Mouse (Mus musculus) gonadal fat pad, adult 2 months (tissue): ENCODE measurements around the gene Creb3. TPM values are rescaled to one million over a fixed set of nuclear protein-coding genes. Genes with fewer than 3 reads are reported as not detected.
"Not testable (repeated sequence)": the region's sequence is repeated elsewhere in the genome, so short reads cannot be mapped to it uniquely, and the experiment has no call there.

Experiments used
- DNase-seq: peaks from one replicate; pipeline ENCODE4 v3.0.0-alpha.2; 2012; ENCODE audit warnings: low read depth
- polyA plus RNA-seq: library from polyadenylated mRNA; depleted of rRNA; stranded (reverse); fragments of >200 nt; gene quantifications from 2 replicates; pipeline ENCODE4 v1.2.3, GENCODE M21; 2012; rRNA removed

Gene Creb3
- polyA plus RNA-seq = 58.2 and 96.1 TPM in 2 replicates

- peak; percentile 85 for DNase-seq
Observed at GRCm38 (mm10) chr4:43561997-43562768, at the start of gene Creb3, which contains the start of gene Tln1. Gene Creb3, plus strand, starts transcription at chr4:43562332. Gene Tln1, minus strand, starts transcription at chr4:43562691.

DNA sequence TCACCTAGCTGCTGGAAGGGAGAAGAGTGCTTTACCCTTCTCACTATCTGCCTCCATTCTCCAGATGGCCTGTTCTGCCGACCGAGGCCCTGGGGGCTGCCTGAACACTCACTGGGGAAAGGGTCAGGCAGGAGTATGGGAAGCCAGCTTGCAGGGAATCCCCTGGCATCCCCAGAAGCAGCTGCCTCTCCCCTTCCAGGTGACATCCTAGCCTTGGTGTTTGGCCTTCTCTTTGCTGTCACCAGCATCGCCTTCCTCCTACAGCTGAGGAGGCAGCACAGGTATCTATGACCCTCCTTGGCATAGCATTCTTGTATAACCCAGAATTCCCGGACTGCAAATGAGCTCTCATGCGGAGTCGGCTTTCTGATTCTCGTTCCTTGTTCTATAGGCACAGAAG is 49.5 kb upstream of the Creb3 start:
- DNase-seq = no peak

- no peak for DNase-seq
Observed at GRCm38 (mm10) chr4:43513300-43513699, 48.8 kb upstream of the Creb3 start.

GRCm38 (mm10) chr4:43513791-43514190 is 48.3 kb upstream of the Creb3 start:
- DNase-seq = no peak

- no peak for DNase-seq
Observed at GRCm38 (mm10) chr4:43515764-43516708, 46.1 kb upstream of the Creb3 start.

GRCm38 (mm10) chr4:43519551-43519950 is 42.6 kb upstream of the Creb3 start:
- DNase-seq = no peak

GRCm38 (mm10) chr4:43519956-43520355 is 42.2 kb upstream of the Creb3 start:
- DNase-seq = no peak

DNA sequence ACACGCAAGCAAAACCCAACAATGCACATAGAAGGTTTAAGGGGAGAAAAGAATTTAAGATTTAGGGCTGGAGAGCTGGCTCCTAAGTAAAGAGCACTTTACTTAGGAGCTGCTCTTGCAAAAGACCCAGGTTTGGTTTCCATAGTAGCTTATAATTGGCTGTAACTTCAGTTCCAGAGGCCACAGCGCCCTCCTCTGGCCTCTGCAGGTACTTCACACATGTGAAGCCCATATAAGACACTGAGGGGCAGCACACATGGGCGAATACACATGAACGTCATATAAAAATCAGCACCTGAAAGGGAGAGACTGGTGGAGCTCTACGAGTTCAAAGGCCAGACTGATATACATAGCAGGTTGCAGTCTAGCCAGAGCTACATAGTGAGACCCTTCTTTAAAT is 34.3 kb upstream of the Creb3 start:
- DNase-seq = no peak

DNA sequence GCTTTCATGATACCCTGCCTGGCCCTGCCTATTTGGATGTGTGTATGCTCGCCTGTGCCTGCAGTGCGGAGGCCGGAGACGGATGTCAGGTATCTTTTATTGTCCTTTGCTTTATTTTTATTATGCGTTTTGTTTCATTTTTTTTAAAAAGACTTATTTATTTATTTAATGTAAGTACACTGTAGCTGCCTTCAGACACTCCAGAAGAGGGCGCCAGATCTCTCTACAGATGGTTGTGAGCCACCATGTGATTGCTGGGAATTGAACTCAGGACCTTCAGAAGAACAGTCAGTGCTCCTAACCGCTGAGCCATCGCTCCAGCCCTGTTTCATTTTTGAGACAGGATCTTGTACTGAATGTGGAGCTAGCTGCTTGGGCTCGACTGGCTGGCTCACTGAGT is 33.6 kb upstream of the Creb3 start:
- no peak for DNase-seq

DNA sequence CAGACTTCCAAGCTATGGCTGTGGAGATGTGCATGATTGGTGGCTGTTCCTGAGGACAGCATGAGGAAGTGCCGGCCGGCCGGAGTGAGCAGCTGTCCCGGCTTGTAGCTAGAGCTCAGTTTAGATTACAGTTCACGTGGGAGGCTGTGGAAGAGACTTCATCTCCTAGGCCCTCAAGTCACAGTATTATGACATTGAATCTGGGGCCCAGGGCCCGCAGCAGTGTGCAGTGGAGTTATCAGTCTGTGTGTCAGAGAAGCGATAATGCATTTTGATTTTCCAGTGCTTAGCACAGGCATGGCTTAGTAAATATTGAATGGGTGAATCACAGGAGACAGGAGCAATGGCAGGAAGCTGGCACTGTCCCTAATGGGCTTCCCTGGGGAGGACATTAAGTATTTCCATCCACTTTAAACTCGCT is 32.0 kb upstream of the Creb3 start:
- DNase-seq = no peak

DNA sequence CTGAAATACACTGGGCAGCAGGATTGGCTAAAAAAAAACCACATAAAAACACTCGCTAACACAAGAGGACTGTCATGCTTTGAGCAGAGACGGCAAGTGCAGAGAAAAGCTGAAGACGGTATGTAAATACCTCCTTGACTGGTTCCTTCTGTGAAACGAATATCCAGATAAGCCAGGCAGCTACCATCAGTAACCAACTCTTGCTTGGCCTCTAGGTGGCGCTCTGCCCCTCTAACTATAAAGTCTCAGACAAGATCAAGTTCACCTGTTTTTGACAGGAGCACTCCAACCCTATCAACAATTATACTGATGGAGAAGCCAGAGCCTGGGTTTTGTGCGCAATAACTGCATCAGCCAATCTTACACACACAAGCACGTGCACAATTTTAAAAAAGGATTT is 31.6 kb upstream of the Creb3 start:
- DNase-seq = no peak

GRCm38 (mm10) chr4:43533270-43533669 is 28.9 kb upstream of the Creb3 start:
- DNase-seq = no peak

DNA sequence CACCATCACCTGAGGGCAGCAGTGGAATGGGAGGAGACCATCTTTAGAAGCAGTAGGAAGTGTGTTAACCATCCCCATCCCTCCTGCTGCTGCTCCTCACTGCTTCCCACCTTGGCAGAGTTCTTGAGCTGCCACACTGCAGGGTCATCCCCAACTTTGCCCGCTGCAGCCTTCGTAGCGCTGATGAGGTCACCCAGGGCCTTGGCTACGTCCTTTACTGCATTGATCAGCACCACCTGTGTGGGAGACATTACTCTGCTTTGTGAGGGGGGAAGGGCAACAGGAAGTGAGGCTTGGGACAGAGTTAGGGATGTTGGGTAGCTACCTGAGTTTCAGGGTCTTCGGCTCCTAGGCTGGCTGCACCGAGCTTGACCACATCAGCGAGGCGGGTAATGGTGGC is 26.5 kb upstream of the Creb3 start:
- DNase-seq = no peak

DNA sequence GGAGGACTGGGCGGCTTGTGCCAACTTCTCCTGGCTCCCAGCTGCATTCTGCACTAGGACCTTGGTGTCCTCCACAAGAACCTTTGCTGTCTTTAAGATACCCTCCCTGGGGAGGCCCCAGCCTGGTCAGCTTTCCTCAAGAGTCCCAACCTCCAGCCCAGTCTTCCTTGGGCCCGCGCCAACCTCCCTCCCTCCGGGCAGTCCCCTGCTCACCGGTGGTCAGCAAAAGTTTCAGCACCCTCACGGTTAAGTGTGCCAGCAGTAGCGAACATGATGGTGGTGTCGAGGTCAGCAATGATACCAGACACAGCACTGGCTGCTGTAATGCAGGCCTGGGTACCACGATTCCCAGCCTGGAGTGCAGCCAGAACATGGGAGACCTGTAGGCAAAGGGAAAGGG is 26.1 kb upstream of the Creb3 start:
- DNase-seq = no peak

GRCm38 (mm10) chr4:43542044-43542443 is 20.1 kb upstream of the Creb3 start:
- no peak for DNase-seq

DNA sequence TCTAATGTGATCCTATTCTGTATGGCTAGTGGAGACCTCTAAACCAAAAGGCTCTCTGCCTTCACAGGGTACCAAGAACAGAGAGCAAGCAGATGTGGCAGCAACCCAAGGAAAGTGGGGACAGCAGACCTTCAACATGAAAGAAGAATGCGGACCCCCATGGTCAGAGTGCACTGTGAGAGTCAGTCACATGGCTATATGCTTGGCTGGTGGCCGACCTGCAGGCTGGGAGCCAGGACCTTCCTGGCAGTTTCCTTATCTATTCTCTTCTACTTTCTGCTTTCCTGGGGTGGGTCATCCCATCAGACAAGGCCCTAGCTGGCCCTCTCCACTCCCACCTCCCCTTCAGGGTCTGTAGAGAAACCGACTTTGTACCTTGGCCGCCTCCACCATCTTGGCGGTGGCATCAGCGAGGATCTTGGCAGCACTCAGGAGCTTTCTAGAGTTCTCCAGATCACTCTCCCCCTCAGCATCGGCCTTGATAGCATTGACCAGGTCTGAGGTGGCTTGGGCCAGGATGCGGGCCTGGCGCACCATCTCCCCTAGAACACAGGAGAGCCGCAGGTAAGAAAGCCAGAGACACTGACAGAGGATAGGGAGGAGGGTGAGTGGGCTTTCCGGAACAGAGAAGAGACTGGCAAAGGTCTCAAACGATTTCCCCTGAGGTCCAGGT is 15.6 kb upstream of the Creb3 start:
- DNase-seq = no peak

GRCm38 (mm10) chr4:43547160-43547559 is 15.0 kb upstream of the Creb3 start:
- no peak for DNase-seq

- no peak for DNase-seq
Observed at GRCm38 (mm10) chr4:43549055-43549454, 13.1 kb upstream of the Creb3 start.

DNA sequence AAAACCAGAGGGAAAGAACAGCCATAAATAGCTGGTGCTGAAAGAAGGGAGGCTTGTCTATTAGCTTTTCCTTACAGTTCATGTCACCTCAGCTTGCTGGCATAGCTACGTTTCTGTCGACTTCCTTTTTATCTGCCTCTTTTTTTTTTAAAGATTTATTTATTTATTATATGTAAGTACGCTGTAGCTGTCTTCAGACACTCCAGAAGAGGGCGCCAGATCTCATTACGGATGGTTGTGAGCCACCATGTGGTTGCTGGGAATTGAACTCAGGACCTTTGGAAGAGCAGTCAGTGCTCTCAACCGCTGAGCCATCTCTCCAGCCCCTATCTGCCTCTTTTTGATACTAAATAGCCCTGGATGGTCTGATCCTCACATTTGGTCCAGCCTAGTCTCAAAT is 10.3 kb upstream of the Creb3 start:
- not testable (repeated sequence) for DNase-seq

GRCm38 (mm10) chr4:43552437-43552836 is 9.7 kb upstream of the Creb3 start:
- DNase-seq = no peak

GRCm38 (mm10) chr4:43553891-43554290 is 8.2 kb upstream of the Creb3 start:
- no peak for DNase-seq

DNA sequence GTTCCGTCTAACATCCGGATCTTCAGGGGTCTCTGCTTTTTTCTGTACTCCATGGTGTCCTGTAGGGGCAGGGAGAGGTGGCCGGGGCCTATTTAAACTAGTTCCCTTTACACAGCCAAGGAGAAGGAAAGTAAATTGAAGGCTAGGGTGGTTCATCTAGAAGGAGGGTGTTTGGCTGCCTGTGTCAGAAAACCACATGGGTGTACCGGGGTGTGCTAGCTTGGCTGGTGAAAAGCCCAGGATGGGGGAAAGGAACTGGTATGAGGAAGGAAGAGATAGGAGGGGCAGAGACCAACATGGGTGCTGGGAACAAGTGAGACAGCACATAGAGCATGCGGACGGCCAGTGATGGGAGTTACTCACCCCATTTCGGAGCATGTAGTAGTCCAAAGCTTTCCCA is 6.2 kb upstream of the Creb3 start:
- no peak for DNase-seq
